Mouse (Mus musculus): ENCODE results near the gene Cmtm1. TPM values are rescaled to one million over a fixed set of nuclear protein-coding genes. Genes with fewer than 3 reads are reported as not detected.
"Not testable (repeated sequence)": the region's sequence is repeated elsewhere in the genome, so short reads cannot be mapped to it uniquely, and the experiment has no call there.

The Cmtm1 gene
- polyA plus RNA-seq, 1 experiment from 2014 or later: not detected

DNA sequence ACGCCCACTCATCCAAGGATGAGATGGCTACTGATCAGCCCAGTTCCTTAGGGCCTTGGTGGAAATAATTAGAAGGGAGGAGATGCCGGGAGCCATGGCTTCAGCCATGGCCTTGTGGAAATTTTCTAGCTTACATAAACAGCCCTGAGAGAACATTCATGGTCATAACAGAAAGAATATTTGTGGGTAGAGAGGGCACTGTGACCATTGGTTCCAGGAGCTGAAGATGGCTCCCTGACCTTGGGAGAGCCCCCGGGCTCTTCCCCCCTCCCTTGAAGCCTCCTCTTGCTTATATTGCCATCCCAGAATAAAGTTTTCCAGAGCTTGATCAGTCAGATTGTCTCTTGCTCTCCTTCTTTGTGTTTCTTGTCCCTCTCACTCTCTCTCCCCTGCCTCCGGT lies 7.4 kb downstream of the Cmtm1 start:
- H3K9me3 ChIP-seq (ENCODE audit: control insufficient read depth, low read length); ATAC-seq (ENCODE audit: low FRiP score); H3K27me3 ChIP-seq (ENCODE audit: control insufficient read depth, insufficient read depth, low read length); H3K27ac ChIP-seq (ENCODE audit: low read depth, low read length); H3K4me2 ChIP-seq; H3K9ac ChIP-seq (ENCODE audit: low read length); H3K4me3 ChIP-seq (ENCODE audit: low read depth, low read length); DNase-seq (ENCODE audit: low spot score, missing footprints); H3K4me1 ChIP-seq (ENCODE audit: control insufficient read depth, insufficient read depth, low read length); H3K36me3 ChIP-seq (ENCODE audit: control insufficient read depth, insufficient read depth, low read length): not testable (repeated sequence)
- 89% methylated on average over 4 of the region's 4 CpGs for WGBS

- ATAC-seq (ENCODE audit: low FRiP score): peak; percentile 91
- not testable (repeated sequence) for H3K36me3 ChIP-seq (ENCODE audit: control insufficient read depth, insufficient read depth, low read length); H3K4me3 ChIP-seq (ENCODE audit: low read depth, low read length); H3K27me3 ChIP-seq (ENCODE audit: control insufficient read depth, insufficient read depth, low read length); H3K9me3 ChIP-seq (ENCODE audit: control insufficient read depth, low read length); H3K4me2 ChIP-seq; H3K27ac ChIP-seq (ENCODE audit: low read depth, low read length); H3K9ac ChIP-seq (ENCODE audit: low read length); H3K4me1 ChIP-seq (ENCODE audit: control insufficient read depth, insufficient read depth, low read length)
- peak; percentile 85 for DNase-seq (ENCODE audit: low spot score, missing footprints)
- 9% methylated on average over 3 of the region's 3 CpGs for WGBS
Measured at GRCm38 (mm10) chr8:104301577-104301976, 8.4 kb downstream of the Cmtm1 start.

DNA sequence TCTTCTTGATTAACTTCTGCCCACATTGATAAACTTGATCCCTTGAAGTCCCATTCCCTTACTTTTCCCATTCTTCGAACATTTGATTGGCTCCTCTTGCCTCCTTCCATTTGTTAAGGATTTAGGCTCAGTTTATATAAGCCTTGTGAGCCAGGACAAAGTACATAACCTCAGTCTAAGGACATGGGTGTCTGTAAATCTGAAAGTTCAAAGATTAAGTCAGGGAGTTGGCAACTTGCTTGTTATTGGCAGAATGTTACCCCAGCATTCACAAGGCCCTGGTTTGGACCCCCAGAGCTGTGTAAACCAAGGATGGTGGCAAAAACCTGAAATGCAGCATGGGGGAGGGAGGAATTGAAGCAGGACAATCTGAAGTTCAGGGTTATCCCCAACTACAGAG lies 15.5 kb downstream of the Cmtm1 start:
- H3K36me3 ChIP-seq (ENCODE audit: control insufficient read depth, insufficient read depth, low read length): no peaks in the 10 kb centered on the region
- no peaks in the 10 kb centered on the region; the same call in 1 of the 2 replicates for H3K4me1 ChIP-seq (ENCODE audit: control insufficient read depth, insufficient read depth, low read length)
- ATAC-seq (ENCODE audit: low FRiP score) (no peak), DNase-seq (ENCODE audit: low spot score, missing footprints) (no peak)
- no peaks in the 10 kb centered on the region for H3K27me3 ChIP-seq (ENCODE audit: control insufficient read depth, insufficient read depth, low read length)
- no peak overlapping the region for H3K4me2 ChIP-seq
- H3K9me3 ChIP-seq (ENCODE audit: control insufficient read depth, low read length): no peaks in the 10 kb centered on the region
- 97% methylated on average over 1 of the region's 1 CpGs for WGBS
- H3K9ac ChIP-seq (ENCODE audit: low read length): no peak overlapping the region
- no peak overlapping the region for H3K27ac ChIP-seq (ENCODE audit: low read depth, low read length)
- no peak overlapping the region for H3K4me3 ChIP-seq (ENCODE audit: low read depth, low read length)

DNA sequence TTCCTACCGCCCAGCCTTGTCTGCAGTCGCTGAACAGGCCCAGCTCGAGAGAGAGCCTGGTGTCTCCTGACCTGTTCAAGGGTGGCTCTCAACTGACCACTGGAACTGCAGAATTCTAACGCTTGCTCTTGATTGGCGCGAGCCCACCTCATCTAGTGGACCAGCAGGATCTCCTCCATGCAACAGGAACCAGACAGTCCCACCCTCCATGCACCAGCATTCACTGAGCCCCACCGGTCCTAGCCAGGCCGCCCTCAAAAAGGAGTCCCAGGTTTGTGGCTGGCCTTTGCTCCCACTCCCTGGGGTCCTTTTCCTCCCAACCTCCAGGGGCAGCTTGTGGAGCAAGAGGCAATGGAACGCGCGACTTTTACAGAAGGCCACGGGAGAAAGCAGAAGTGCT lies 16.9 kb downstream of the Cmtm1 start, which contains the start of gene Cmtm2a:
Gene Cmtm2a (minus strand): TSS at position 101 of the 400 bp plus-strand sequence.
- not testable (repeated sequence) for H3K27me3 ChIP-seq (ENCODE audit: control insufficient read depth, insufficient read depth, low read length); H3K36me3 ChIP-seq (ENCODE audit: control insufficient read depth, insufficient read depth, low read length); H3K4me3 ChIP-seq (ENCODE audit: low read depth, low read length); H3K9me3 ChIP-seq (ENCODE audit: control insufficient read depth, low read length); ATAC-seq (ENCODE audit: low FRiP score); DNase-seq (ENCODE audit: low spot score, missing footprints); H3K4me1 ChIP-seq (ENCODE audit: control insufficient read depth, insufficient read depth, low read length); H3K9ac ChIP-seq (ENCODE audit: low read length); H3K27ac ChIP-seq (ENCODE audit: low read depth, low read length); H3K4me2 ChIP-seq
- WGBS: 92% methylated on average over 12 of the region's 12 CpGs

GRCm38 (mm10) chr8:104268937-104269440 lies 41.0 kb downstream of the Cmtm1 start:
- no peaks in the 10 kb centered on the region; the same call in 1 of the 2 replicates for H3K36me3 ChIP-seq (ENCODE audit: control insufficient read depth, insufficient read depth, low read length)
- WGBS: 88% methylated on average over 6 of the region's 6 CpGs
- no peak for ATAC-seq (ENCODE audit: low FRiP score)
- H3K9ac ChIP-seq (ENCODE audit: low read length): no peak overlapping the region
- no peaks in the 10 kb centered on the region for H3K4me1 ChIP-seq (ENCODE audit: control insufficient read depth, insufficient read depth, low read length)
- H3K27ac ChIP-seq (ENCODE audit: low read depth, low read length): no peak overlapping the region
- no peaks in the 10 kb centered on the region for H3K9me3 ChIP-seq (ENCODE audit: control insufficient read depth, low read length)
- DNase-seq (ENCODE audit: low spot score, missing footprints): peak; percentile 59
- no peak overlapping the region for H3K4me3 ChIP-seq (ENCODE audit: low read depth, low read length)
- no peak overlapping the region for H3K4me2 ChIP-seq
- H3K27me3 ChIP-seq (ENCODE audit: control insufficient read depth, insufficient read depth, low read length): no peaks in the 10 kb centered on the region

GRCm38 (mm10) chr8:104268368-104268767 lies 41.6 kb downstream of the Cmtm1 start:
- H3K4me1 ChIP-seq (ENCODE audit: control insufficient read depth, insufficient read depth, low read length): no peaks in the 10 kb centered on the region
- peaks cover 6% of the 10 kb centered on the region for H3K36me3 ChIP-seq (ENCODE audit: control insufficient read depth, insufficient read depth, low read length)
- no peaks in the 10 kb centered on the region for H3K27me3 ChIP-seq (ENCODE audit: control insufficient read depth, insufficient read depth, low read length)
- no peaks in the 10 kb centered on the region for H3K9me3 ChIP-seq (ENCODE audit: control insufficient read depth, low read length)
- H3K4me3 ChIP-seq (ENCODE audit: low read depth, low read length): no peak overlapping the region
- H3K27ac ChIP-seq (ENCODE audit: low read depth, low read length): no peak overlapping the region
- DNase-seq (ENCODE audit: low spot score, missing footprints): no peak
- no peak overlapping the region for H3K9ac ChIP-seq (ENCODE audit: low read length)
- ATAC-seq (ENCODE audit: low FRiP score): no peak
- no peak overlapping the region for H3K4me2 ChIP-seq

GRCm38 (mm10) chr8:104264271-104264935 lies 45.5 kb downstream of the Cmtm1 start:
- not testable (repeated sequence) for H3K9me3 ChIP-seq (ENCODE audit: control insufficient read depth, low read length); H3K27ac ChIP-seq (ENCODE audit: low read depth, low read length); H3K9ac ChIP-seq (ENCODE audit: low read length); H3K4me3 ChIP-seq (ENCODE audit: low read depth, low read length); DNase-seq (ENCODE audit: low spot score, missing footprints); ATAC-seq (ENCODE audit: low FRiP score); H3K4me1 ChIP-seq (ENCODE audit: control insufficient read depth, insufficient read depth, low read length); H3K4me2 ChIP-seq; H3K27me3 ChIP-seq (ENCODE audit: control insufficient read depth, insufficient read depth, low read length); H3K36me3 ChIP-seq (ENCODE audit: control insufficient read depth, insufficient read depth, low read length)
- 97% methylated on average over 22 of the region's 22 CpGs for WGBS

- not testable (repeated sequence) for H3K27ac ChIP-seq (ENCODE audit: low read depth, low read length); H3K4me3 ChIP-seq (ENCODE audit: low read depth, low read length); H3K4me2 ChIP-seq; H3K9me3 ChIP-seq (ENCODE audit: control insufficient read depth, low read length); H3K4me1 ChIP-seq (ENCODE audit: control insufficient read depth, insufficient read depth, low read length); ATAC-seq (ENCODE audit: low FRiP score); H3K9ac ChIP-seq (ENCODE audit: low read length); DNase-seq (ENCODE audit: low spot score, missing footprints); H3K27me3 ChIP-seq (ENCODE audit: control insufficient read depth, insufficient read depth, low read length)
- H3K36me3 ChIP-seq (ENCODE audit: control insufficient read depth, insufficient read depth, low read length): peaks cover 18% of the 10 kb centered on the region
- WGBS: 96% methylated on average over 5 of the region's 5 CpGs
Measured at GRCm38 (mm10) chr8:104261802-104262201, 48.1 kb downstream of the Cmtm1 start.

GRCm38 (mm10) chr8:104253016-104253415 lies 56.9 kb downstream of the Cmtm1 start:
- Histone ChIP-seq H3K4me3 (ENCODE audit: low read depth, low read length) (no peak overlapping the region), H3K4me2 (no peak overlapping the region), H3K4me1 (ENCODE audit: control insufficient read depth, insufficient read depth, low read length) (peaks cover 5% of the 10 kb centered on the region; the same call in 1 of the 2 replicates), H3K9ac (ENCODE audit: low read length) (no peak overlapping the region), H3K27ac (ENCODE audit: low read depth, low read length) (no peak overlapping the region), H3K9me3 (ENCODE audit: control insufficient read depth, low read length) (no peaks in the 10 kb centered on the region), H3K27me3 (ENCODE audit: control insufficient read depth, insufficient read depth, low read length) (no peaks in the 10 kb centered on the region), H3K36me3 (ENCODE audit: control insufficient read depth, insufficient read depth, low read length) (peaks cover 1% of the 10 kb centered on the region; the same call in 1 of the 2 replicates)
- no peak for ATAC-seq (ENCODE audit: low FRiP score)
- WGBS: 86% methylated on average over 3 of the region's 3 CpGs
- DNase-seq (ENCODE audit: low spot score, missing footprints): no peak
